Mouse (Mus musculus) adipocyte (in vitro differentiated cells): Measurements from ENCODE around the gene Csrnp2.

Experiments used
- DNase-seq: peaks from one replicate; pipeline ENCODE4 v3.0.0-alpha.2; 2016; ENCODE audit warnings: low spot score

The Csrnp2 gene

DNA sequence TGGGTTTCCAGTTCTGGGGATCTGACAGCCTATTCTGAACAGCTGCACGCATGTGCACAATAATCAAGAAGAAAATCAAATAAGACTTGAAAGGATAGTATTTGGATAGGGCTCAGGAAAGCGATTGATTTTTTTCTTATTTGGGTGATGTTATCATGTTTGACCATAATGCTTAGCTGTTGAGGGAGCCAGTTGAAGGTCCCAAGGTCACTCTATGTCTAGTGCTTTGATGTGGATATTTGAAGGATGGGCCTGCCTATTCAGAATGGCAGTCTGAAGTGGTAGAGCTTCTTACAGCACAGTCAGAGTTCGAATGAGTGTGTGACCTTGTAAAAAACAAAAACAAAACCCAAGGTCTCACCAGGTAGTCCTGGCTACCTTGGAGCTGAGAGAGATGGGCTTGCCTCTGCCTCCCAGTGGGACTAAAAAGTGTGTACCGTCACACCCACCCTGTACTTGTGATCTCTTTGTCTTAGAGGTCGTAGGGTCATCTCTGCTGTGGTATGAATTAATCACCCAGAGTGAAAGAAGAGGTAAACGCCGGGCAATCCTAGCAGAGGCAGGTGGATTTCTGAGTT lies 21.3 kb downstream of the Csrnp2 start:
- DNase-seq = no peak

DNA sequence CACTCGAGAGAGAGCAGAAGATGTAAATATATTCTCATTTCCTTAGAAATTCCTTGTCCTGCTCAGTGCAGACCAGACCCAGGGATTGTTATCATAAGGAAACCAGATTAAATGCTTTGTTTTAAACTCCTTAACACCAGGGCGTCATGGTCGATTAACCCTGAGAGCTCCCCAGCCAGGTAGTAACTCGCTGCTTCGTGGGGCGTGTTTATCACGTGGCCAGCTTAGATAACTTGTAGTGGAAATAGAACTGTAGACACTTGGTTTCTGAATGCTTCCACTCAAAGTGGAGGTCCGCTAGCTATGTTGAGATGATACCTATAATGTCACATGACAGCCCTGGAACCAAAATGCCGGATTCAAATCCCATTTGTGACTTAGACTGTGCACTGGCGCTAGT lies 25.3 kb downstream of the Csrnp2 start:
- no peak for DNase-seq

DNA sequence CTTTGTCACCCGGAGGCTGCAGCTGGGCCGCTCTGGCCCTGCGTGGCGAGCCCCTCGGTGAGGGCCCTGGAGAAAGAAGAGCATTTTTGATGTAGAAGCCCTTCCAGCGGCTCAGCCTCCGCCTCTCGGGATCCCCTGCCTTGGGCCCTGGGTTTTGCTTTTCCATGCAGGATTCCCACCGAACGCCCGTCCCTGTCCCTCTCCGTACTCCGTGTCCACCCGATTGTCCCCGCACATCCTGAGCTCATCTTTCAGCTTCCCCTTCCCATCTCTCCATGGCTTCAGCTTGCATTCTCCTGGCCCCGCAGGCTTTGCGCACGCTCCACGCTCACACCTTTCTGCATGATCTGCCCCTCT lies 26.1 kb downstream of the Csrnp2 start:
- no peak for DNase-seq

DNA sequence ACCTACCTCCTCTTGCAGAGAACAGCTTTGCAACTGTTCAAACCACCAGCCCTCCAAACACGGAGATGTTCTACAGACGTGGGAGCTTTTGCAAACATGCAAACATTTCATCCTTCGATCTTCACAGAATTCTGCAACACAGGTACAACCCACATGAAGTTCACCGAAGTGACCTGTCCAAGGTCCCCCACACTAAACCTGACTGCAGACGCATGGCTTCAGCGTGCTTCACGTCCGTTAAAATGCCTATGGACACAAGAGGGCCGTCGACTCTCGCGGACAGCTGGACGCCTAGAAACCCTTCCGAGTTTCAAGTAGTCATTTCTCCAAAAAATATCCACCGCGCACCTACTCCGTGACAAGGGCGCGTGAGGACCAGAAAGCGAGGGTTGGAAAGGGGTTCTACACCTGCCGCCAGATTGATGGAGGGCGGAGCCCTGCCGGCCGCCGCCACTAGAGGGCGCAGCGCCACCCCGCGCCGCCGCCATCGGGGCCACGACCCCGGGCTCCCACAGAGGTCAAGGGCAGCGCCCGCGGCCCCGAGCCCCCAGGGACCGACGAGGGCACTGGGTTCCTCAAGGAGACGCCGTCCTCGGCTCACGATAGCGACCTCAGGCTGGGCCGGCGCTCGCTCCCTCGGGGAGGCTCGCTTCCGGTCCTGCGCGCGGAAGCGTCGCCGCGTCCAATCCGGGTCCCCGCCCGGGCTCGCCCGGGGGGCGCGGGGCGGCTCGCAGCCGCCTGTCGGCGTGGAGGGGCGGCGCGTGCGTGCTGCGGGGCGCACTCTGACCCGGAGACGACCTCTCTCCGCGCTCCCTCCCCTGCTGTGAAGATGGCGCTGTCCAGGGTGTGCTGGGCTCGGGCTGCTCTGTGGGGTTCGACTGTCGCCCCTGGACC lies 26.7 kb downstream of the Csrnp2 start, which contains the start of gene Letmd1:
Gene Letmd1, plus strand, starts transcription at position 729 of the 894 bp plus-strand sequence.
- DNase-seq = peak; percentile 76

DNA sequence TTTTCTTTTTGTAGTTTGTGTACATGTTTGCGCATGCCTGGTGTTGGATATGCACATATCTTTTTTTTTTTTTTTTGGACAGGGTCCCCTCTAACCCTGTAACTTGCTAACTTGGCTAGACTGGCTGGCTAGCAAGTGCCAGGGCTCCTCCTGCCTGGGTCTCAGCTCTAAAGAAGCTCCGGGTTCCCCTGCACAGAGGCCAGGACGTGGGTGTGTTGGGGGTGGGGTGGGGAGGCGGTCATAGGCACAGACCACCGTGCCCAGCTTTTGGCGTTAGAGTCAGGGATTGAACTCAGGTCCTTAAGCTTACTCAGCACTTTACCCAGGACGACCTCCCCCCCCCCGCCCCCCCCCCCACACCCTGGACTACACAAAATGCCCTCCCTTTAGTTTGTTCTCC lies 27.6 kb downstream of the Csrnp2 start:
- DNase-seq = no peak

DNA sequence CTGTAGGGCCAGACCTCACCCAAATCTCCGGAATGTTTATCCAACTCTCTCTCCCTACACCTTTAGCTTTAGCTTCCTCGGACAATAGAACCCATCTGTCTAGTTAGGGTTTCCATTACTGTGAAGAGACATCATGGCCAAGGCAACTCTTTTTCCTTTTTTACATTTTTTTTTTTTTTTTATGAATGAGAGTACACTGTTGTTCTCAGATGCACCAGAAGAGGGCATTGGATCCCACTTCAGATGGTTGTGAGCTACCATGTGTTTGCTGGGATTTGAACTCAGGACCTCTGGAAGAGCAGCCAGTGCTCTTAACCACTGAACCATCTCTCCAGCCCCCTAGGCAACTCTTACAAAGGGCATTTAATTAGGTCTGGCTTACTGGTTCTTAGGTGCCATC lies 29.9 kb downstream of the Csrnp2 start:
- no peak for DNase-seq

DNA sequence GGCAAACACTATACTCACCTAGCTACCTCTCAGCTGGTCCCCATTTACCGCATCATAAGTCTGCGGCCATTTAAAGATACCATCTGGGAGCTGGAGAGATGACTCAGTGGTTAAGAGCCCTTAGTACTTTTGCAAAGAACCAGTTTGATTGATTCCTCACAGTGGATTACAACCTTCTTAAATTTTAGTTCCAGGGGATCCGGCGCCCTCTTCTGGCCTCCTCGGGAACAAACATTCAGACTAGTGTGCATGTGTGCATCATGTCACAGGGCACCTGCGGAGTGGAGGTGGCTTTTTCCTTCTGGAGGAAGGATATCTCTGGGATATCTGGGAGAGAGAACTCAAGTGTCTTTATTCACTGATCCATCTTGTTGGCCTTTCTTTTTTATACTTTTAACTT lies 31.6 kb downstream of the Csrnp2 start:
- DNase-seq = peak; percentile 66

DNA sequence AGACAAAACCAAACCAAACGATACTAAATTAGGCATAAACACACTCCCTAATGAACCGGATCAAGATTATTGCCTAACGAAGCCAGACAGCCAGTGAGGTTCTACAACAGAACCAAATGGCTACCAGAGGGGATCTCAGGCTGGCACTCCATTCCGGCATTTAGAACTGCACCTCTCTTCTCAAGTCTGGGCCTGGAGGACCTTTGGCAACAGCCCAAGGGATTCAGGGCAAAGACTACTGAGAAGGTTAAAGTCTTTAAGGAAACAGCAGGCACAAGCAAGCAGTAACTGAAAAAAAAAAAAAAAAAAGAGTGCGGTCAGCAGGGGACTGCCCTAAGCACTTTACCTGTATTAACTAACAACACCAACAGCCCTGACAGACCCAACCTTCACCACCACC lies 33.2 kb downstream of the Csrnp2 start:
- no peak for DNase-seq

DNA sequence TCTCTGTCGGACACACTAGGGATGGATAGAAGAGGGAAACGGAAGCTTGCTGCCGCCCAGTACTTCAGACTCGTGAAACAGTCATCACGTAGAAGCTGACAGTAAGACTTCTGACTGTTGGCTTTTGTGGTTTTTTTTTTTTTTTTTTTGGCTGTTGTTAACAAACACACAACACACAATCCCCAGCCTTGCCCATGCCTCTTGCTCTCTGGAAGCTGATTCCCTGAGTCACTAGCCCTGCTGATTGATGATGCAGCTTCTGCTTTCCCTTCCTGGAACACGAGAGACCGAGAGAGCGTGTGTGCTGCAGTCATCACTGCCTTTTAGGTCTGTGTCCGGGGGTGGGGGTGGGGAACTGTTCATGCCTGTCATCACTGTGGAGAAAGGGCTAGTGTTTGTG lies 33.6 kb downstream of the Csrnp2 start:
- no peak for DNase-seq

DNA sequence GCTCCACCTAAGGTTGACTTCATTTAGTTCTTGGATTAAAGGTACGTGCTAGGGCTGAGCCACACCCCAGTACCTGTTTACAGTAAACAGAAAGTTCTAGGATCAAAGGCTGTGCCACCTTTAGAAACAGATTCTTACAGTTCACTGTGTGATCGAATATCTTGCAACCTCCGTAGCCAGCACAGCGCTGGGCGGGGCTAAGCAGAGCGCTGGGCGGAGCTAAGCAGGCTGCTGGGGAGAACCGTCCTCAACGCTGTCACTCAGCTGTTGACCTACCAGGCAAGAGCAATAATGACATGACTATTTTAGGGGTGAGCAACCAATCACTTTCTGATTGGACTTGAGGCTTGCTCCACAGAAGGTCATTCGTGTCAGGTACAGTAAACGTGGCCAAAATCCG lies 34.3 kb downstream of the Csrnp2 start:
- DNase-seq = no peak

DNA sequence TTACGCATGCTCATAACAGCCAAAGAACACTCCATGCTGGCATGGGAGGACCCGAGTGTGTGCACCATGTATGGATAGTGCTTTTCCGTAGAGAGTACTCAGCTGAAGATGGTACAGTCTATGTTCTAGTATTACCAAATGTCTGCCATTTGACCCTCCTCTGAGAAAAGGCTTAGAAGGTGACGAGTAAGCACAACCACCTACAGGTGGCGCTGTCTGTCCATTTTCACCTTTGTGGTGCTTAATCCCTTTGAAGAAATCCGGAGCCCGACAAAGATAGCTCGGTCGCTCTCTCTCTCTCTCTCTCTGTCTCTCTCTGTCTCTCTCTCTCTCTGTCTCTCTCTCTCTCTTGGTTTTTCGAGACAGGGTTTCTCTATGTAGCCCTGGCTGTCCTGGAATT lies 37.2 kb downstream of the Csrnp2 start:
- DNase-seq = peak; percentile 81

DNA sequence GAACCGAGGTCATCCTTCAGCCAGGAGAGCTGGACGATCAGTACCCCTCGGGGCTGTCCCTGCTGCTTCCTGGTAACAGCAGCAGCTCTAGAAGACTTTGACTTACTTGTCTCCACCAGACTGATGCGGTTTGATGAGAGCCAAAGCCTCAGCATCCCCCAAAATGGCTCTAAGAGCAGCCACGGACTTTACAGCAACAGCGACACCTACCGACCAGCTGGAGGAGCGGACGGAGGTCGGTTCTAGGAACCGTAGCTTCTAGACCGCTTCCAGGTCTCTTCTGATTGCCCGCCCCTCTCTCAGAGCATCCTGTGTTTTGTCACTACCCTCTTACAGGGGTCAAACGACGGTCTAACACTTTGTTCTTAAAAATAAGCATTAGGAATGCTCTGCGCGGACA lies 37.9 kb downstream of the Csrnp2 start:
- peak; percentile 78 for DNase-seq

DNA sequence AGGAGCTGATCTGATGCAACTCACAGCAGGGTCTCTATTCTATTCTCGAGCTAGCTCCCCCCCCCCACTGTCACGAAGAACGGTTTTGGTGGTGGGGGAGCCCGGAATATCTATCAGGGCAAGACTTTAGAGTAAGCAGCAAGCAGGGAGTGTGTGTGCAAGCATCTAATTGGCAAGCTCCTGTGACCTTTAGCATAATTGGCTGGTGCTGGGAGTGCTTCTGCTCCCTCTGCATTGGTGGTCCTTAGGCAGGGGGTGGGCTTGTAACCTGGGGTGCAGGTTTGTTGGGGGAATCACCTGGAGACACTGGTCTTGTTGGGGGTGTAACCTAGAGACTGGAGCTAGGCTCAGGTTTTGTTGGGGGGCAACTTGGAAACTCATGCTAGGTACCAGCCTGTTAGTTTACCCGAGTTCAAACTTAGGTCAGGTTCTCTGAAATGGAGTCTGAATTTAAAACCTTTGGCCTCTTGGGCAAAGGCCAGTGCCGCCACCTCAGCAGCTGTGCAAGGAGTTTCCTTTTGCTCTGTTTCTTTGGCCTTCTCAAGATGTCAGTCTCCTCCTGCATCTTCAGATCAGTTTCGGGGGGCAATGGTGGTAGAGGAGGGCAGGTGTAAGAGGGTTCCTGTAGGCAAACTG lies 38.8 kb downstream of the Csrnp2 start:
- DNase-seq = no peak

DNA sequence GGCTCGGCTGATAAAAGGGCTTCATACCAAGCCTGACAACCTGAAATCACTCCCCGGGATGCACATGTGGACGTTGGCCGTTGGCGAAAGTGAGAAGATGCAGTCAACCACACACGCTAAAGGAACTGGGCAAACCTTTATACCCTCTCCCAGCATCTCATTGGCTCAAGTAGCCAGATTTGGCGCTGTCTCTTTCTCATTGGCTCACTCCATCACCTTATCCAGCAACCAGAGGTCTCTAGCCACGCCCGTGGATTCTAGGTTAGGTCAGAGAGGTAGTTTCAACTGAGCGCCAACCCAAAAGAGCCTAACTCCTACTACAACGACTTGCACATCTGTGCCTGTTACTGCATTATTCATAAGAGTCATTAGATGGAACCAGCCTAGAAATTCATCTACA lies 42.8 kb downstream of the Csrnp2 start:
- DNase-seq = no peak

DNA sequence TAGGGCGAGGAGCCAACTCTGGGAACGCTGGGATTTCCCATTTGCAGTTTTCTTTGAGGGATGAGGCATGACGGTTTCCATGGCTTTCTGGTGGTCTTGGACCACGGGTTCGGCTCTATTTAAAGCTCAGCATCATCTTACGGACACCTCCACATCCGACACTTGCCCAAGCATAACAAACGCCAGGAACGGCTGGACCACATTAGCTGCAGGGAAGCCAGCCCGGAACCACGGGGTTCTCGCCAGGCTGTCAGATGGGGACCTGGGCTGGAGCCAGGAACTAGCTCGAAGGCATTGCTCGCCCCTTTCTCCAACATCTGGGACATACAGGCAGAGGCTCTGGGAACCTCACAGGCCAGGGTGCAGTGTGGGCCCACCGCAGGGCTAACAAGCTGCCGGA lies 44.0 kb downstream of the Csrnp2 start:
- DNase-seq = no peak

DNA sequence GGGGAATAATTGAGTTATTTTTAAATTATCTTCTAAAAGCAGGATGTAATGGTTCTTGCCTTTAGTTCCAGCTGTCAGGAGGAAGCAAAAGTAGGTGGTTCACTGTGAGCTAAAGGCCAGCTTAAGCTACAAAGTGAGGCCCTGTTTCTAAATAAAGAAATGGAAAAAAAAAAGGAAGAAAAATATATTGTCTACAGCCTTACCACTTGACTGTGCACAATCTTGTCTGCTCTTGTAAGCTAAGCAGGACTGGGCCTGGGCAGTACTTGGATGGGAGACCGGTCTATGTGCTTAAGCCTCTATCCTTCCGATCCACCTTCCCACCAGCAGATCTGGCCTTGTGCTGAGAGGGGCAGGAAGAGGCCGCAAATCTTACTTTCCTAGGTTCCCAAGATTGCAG lies 45.8 kb downstream of the Csrnp2 start:
- DNase-seq = no peak

DNA sequence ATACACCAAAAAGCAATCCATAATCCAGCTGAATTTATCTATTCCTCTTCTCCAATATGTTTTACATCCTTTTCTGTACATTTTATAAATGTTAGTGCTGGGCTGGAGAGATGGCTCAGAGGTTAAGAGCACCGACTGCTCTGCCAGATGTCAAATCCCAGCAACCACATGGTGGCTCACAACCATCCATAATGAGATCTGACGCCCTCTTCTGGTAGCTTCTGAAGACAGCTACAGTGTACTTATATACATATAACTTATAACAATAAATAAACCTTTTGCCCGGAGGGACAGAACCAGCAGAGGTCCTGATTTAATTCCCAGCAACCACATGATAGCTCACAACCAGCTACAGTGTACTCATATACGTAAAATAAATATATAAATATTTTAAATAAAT lies 46.7 kb downstream of the Csrnp2 start:
- DNase-seq = no peak

DNA sequence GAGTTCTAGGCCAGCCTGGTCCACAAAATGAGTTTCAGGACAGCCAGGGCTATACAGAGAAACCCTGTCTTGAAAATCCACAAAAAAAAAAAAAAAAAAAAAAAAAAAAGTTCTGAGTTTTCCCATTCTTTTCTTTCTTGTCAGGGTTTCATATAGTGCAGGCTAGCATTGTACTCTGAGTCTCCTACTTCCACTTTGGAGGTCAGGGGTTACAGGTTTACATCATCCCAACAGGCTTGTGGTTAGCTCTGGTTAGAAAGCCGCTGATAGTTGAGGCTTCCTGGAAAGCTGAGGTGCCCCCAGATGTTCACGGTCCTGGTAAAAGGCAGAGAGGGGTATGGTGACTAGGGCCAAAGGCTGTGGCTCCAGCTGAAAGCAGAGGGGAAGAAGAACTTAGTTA lies 48.4 kb downstream of the Csrnp2 start:
- DNase-seq = no peak

DNA sequence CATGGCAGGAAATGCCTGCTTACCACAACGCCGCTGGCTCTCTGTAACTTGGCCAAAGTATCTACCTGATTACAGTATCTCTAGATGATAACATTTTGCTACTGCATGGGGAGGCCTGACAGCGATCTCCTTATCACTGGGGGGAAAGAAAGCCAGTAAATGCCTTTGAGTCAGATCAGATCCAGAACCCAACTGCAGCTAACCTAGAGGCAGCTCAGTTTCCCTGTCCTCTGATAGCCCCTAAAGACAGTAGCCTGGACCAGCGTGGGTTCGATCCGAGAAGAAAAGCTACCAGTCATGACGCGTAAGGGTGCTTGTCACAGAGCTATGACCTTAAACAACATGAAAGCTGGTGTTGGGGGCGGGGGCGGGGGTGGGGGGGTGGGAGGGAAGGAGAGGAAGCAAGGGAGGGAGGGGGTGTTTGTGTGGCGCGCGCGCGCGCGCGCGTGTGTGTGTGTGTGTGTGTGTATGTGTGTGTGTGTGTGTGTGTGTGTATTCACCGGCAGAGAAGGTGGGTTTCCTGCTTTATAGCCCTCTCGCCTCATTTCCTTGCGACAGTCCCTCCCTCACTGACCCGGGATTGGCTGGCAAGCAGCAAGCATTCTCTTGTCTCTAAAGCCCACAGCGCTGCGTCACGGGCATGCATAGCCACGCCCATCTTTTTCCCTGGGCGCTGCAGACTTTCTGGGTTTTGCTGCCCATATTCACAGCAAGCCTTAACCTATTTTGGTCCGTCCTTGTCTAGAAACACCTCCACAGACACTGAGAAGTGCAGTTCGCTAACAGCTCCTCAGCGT lies 52.0 kb downstream of the Csrnp2 start:
- DNase-seq = peak; percentile 93

DNA sequence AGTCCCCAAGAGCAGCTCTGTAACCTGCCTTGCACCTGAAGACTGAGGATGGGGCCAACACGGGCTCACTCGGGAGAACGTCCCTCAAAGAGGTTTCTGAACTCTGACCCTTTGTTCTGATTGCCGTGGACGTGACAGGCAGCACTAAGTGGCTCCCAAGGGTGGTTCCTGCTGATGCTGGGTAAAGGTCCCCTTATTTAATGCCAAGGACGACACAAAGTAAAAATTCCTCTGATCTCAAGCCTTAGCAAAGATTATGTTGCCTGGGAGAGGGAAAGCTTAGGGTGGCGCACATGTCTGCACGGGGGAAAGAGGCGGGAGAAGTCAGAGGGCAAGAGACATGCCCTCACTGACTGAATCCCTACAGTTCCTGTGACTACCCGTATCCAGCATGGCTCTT lies 58.8 kb downstream of the Csrnp2 start:
- DNase-seq = no peak

DNA sequence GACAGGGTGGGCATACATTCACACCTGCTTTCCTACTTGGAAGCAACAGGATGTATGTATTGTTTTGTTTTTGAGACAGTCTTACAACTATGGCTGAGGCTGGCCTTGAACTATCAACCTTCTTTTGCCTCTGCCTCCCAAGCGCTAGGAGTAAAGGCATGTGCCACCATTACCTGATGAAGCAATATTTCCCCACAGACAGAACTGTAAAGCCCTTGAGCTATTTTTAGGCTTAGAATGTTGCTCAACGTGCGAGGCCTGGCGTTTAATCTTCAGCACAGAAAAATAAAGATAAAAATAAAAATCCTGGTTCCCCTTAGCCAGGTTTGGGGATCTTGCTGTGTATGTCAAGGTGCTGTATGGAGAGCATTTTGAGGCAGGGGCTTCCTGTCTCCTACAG lies 59.2 kb downstream of the Csrnp2 start:
- peak; percentile 54 for DNase-seq

DNA sequence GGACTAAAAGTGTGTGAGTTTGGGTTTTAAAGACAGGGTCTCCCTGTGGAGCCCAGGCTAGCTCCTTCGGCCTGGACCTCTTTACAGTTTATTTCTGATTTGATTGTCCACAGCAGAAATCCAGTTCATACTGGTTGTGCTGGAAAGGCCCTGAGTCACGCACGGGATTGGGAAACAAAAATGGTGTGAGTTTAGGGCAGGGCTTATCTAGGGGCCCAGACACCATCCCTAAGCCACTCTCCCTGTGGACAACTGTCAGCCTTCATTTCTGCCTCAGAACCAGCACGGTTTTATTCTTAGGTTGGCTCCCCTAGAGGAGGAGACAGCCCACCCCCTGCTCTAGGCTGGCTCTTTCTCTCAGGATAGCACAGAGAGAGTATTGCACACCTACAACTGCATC lies 62.1 kb downstream of the Csrnp2 start:
- DNase-seq = no peak
